Mouse (Mus musculus): ENCODE measurements around the gene Phf1. TPM values are rescaled to one million over a fixed set of nuclear protein-coding genes. Genes with fewer than 3 reads are reported as not detected.

Gene Phf1
- total RNA-seq, 2 experiments from 2014 or later = 9.2 to 10.7 TPM

DNA sequence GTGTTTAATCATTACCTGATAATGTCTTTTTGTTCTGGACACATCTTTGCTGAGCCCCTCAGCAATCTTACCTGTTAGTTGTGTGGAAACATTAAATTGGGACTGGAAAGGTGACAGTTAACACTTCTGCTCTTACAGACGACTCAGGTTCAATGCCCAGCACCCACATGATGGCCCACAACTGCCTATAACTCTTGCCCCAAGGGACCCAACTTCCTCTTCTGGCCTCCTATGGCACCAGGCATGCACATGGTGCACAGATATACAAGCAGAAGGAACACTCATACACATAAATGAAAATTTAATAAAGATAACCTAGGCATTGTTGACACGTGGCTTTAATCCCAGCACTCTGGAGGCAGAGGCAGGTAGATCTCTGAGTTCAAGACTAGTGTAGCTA is 46.6 kb downstream of the Phf1 start:
- TF ChIP-seq CTCF (IDR thresholded peaks at IDR 0.05) = no peak
- Histone ChIP-seq H3K27ac (no peak overlapping the region), H3K4me3 (no peak overlapping the region)
- DNase-seq = no peak
- intact Hi-C loops (cut with DNase I) = no loop called here

- Histone ChIP-seq H3K4me3 (no peak overlapping the region), H3K27ac (no peak overlapping the region)
- TF ChIP-seq CTCF (IDR thresholded peaks at IDR 0.05) = no peak
- intact Hi-C loops (cut with DNase I) = no loop called here
- no peak for DNase-seq
Observed at GRCm38 (mm10) chr17:26981050-26981449, 48.2 kb downstream of the Phf1 start.

GRCm38 (mm10) chr17:26983382-26983781 is 50.5 kb downstream of the Phf1 start:
- DNase-seq = no peak
- Histone ChIP-seq H3K27ac (no peak overlapping the region), H3K4me3 (no peak overlapping the region)
- TF ChIP-seq CTCF (IDR thresholded peaks at IDR 0.05) = no peak
- intact Hi-C loops (cut with DNase I) = no loop called here

DNA sequence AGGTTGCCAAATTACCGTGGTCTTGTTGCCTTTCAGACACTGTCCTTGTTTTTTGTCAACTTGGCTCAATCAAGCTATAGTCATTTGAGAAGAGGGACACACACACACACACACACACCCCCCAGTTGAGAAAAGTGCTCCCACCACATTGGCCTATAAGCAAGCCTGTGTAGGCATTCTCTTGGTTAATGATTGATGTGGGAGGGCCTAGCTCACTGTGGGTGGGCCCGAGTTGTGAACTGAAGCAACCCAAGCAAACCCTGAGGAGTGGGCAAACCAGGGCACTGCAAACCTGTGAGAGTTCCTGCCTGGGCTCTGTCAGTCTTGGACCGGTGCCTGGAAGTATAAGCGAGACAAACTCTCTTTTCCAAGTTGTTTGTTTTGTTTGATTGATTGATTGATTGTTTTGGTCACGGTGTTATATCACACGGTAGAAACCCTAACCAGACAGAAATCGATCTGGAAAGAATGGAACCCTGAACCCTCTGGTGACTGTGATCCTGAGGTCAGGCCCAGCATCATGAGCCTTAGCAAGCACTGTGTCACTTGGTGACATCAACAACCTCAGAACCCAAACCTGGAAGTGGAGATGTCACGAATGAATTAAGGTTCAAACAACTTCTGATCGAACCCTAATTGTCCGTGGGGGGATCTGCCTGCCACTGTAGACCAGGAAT is 52.8 kb downstream of the Phf1 start:
- intact Hi-C loops (cut with DNase I) = no loop called here
- DNase-seq = no peak
- TF ChIP-seq CTCF (IDR thresholded peaks at IDR 0.05) = no peak
- no peak overlapping the region for H3K4me3 ChIP-seq
- no peak overlapping the region for H3K27ac ChIP-seq

Small RNAs within 50 kb of the gene (microRNA-seq; reads per million reads assigned to microRNA genes)
- not detected for gene Gm27775
- not detected for gene Mir3083
- not detected for gene Mir6968

Other genes starting within 250 kb of the Phf1 start
- 10 to 100 TPM; 39.6 to 40.2 TPM for gene Crebrf, start 217.4 kb upstream of the Phf1 start, total RNA-seq (2021)
- gene Bnip1, start 152.0 kb upstream of the Phf1 start, total RNA-seq (2021) = 10 to 100 TPM; 27.3 to 30.3 TPM
- not detected for gene Nkx2-5, start 88.0 kb upstream of the Phf1 start, total RNA-seq (2021)
- gene Kifc5b, start 16.0 kb upstream of the Phf1 start, total RNA-seq (2021) = under 1 TPM; 0.18 to 0.64 TPM
- 100 to 1,000 TPM in 1 of 2 experiments, 10 to 100 TPM in 1; 93.8 to 104 TPM for gene Cuta, start 6.5 kb downstream of the Phf1 start, total RNA-seq (2021)
- 1 to 10 TPM; 3.0 to 3.5 TPM for gene Syngap1, start 8.2 kb downstream of the Phf1 start, total RNA-seq (2021)
- under 1 TPM; 0.17 to 0.41 TPM for gene Zbtb9, start 40.1 kb downstream of the Phf1 start, total RNA-seq (2021)
- gene Bak1, start 96.0 kb downstream of the Phf1 start, total RNA-seq (2021) = 10 to 100 TPM; 15.5 to 20.1 TPM
- 1 to 10 TPM; 1.9 to 2.1 TPM for gene Itpr3, start 124.3 kb downstream of the Phf1 start, total RNA-seq (2021)
- 100 to 1,000 TPM; 405 to 424 TPM for gene Uqcc2, start 200.9 kb downstream of the Phf1 start, total RNA-seq (2021)
- 10 to 100 TPM; 30.9 to 84.2 TPM for gene Ip6k3, start 234.7 kb downstream of the Phf1 start, total RNA-seq (2021)